Mouse (Mus musculus): ENCODE results near the gene Gm49661. TPM values are rescaled to one million over a fixed set of nuclear protein-coding genes. Genes with fewer than 3 reads are reported as not detected.

The Gm49661 gene
- polyA plus RNA-seq, 1 experiment from 2014 or later, result not detected

GRCm38 (mm10) chr8:84936041-84936961, 32.9 kb downstream of the Gm49661 start:
- Histone ChIP-seq H3K9ac (peak overlapping the region; percentile 89), H3K4me1 (peaks cover 33% of the 10 kb centered on the region), H3K27ac (peak overlapping the region; percentile 87), H3K36me3 (ENCODE audit: poor library complexity, severe bottlenecking) (0 out of 2 replicates have a peak, but pooled peaks cover 3% of the 10 kb centered on the region), H3K27me3 (peaks cover 14% of the 10 kb centered on the region; the same call in 1 of the 2 replicates), H3K4me2 (peak overlapping the region; percentile 80), H3K4me3 (peak overlapping the region; percentile 74), H3K9me3 (replicated peaks) (no peaks in the 10 kb centered on the region)
- peak; percentile 43 for ATAC-seq
- 14% methylated on average over 23 of the region's 23 CpGs for WGBS

GRCm38 (mm10) chr8:84935489-84935888, 33.7 kb downstream of the Gm49661 start:
- H3K4me1 ChIP-seq, result peaks cover 33% of the 10 kb centered on the region
- peak overlapping the region; percentile 89 for H3K9ac ChIP-seq
- 6% methylated on average over 14 of the region's 14 CpGs for WGBS
- H3K36me3 ChIP-seq (ENCODE audit: poor library complexity, severe bottlenecking), result peaks cover 6% of the 10 kb centered on the region
- peaks cover 17% of the 10 kb centered on the region for H3K27me3 ChIP-seq
- peak overlapping the region; percentile 74 for H3K4me3 ChIP-seq
- peak; percentile 13; the same call in 1 of the 2 replicates for ATAC-seq
- H3K4me2 ChIP-seq, result peak overlapping the region; percentile 80
- peak overlapping the region; percentile 87 for H3K27ac ChIP-seq
- no peaks in the 10 kb centered on the region for H3K9me3 ChIP-seq (replicated peaks)

- peaks cover 24% of the 10 kb centered on the region for H3K27me3 ChIP-seq
- peak overlapping the region; percentile 74 for H3K4me3 ChIP-seq
- ATAC-seq, result peak; percentile 57
- WGBS, result 1% methylated on average over 15 of the region's 15 CpGs
- H3K4me1 ChIP-seq, result peaks cover 33% of the 10 kb centered on the region
- no peaks in the 10 kb centered on the region for H3K9me3 ChIP-seq (replicated peaks)
- H3K27ac ChIP-seq, result peak overlapping the region; percentile 87; the same call in 1 of the 2 replicates
- H3K36me3 ChIP-seq (ENCODE audit: poor library complexity, severe bottlenecking), result peaks cover 13% of the 10 kb centered on the region
- peak overlapping the region; percentile 80 for H3K4me2 ChIP-seq
- H3K9ac ChIP-seq, result peak overlapping the region; percentile 89; the same call in 1 of the 2 replicates
Observed at GRCm38 (mm10) chr8:84934860-84935259, 34.4 kb downstream of the Gm49661 start.

GRCm38 (mm10) chr8:84933767-84934559, 35.3 kb downstream of the Gm49661 start:
- WGBS, result 86% methylated on average over 16 of the region's 16 CpGs
- Histone ChIP-seq H3K9me3 (replicated peaks) (no peaks in the 10 kb centered on the region), H3K9ac (no peak overlapping the region), H3K27ac (no peak overlapping the region), H3K4me3 (peak overlapping the region; percentile 74), H3K4me1 (peaks cover 41% of the 10 kb centered on the region), H3K4me2 (peak overlapping the region; percentile 80), H3K27me3 (peaks cover 30% of the 10 kb centered on the region), H3K36me3 (ENCODE audit: poor library complexity, severe bottlenecking) (peaks cover 13% of the 10 kb centered on the region)
- no peak for ATAC-seq

GRCm38 (mm10) chr8:84930582-84930981, 38.7 kb downstream of the Gm49661 start:
- Histone ChIP-seq H3K9ac (no peak overlapping the region), H3K4me3 (no peak overlapping the region), H3K27me3 (peaks cover 27% of the 10 kb centered on the region), H3K36me3 (ENCODE audit: poor library complexity, severe bottlenecking) (peaks cover 36% of the 10 kb centered on the region), H3K4me1 (peaks cover 36% of the 10 kb centered on the region), H3K9me3 (replicated peaks) (no peaks in the 10 kb centered on the region), H3K27ac (no peak overlapping the region), H3K4me2 (no peak overlapping the region)
- ATAC-seq, result no peak
- 91% methylated on average over 13 of the region's 13 CpGs for WGBS

- peaks cover 52% of the 10 kb centered on the region for H3K36me3 ChIP-seq (ENCODE audit: poor library complexity, severe bottlenecking)
- peaks cover 16% of the 10 kb centered on the region for H3K4me1 ChIP-seq
- H3K4me2 ChIP-seq, result peak overlapping the region; percentile 66
- H3K27me3 ChIP-seq, result peaks cover 21% of the 10 kb centered on the region
- peak overlapping the region; percentile 39 for H3K4me3 ChIP-seq
- 2% methylated on average over 44 of the region's 52 CpGs for WGBS
- H3K9me3 ChIP-seq (replicated peaks), result no peaks in the 10 kb centered on the region
- H3K27ac ChIP-seq, result no peak overlapping the region
- peak; percentile 79 for ATAC-seq
- H3K9ac ChIP-seq, result peak overlapping the region; percentile 54
Observed at GRCm38 (mm10) chr8:84928456-84929306, 40.6 kb downstream of the Gm49661 start.

GRCm38 (mm10) chr8:84927513-84927912, 41.7 kb downstream of the Gm49661 start:
- ATAC-seq, result no peak
- Histone ChIP-seq H3K36me3 (ENCODE audit: poor library complexity, severe bottlenecking) (peaks cover 59% of the 10 kb centered on the region), H3K4me3 (no peak overlapping the region), H3K9me3 (replicated peaks) (no peaks in the 10 kb centered on the region), H3K27me3 (peaks cover 21% of the 10 kb centered on the region), H3K9ac (no peak overlapping the region), H3K4me1 (peaks cover 15% of the 10 kb centered on the region), H3K27ac (no peak overlapping the region), H3K4me2 (no peak overlapping the region)
- WGBS, result 78% methylated on average over 1 of the region's 1 CpGs

GRCm38 (mm10) chr8:84925557-84925956, 43.7 kb downstream of the Gm49661 start:
- Histone ChIP-seq H3K27me3 (peaks cover 18% of the 10 kb centered on the region), H3K4me1 (peaks cover 15% of the 10 kb centered on the region), H3K27ac (no peak overlapping the region), H3K9me3 (replicated peaks) (no peaks in the 10 kb centered on the region), H3K36me3 (ENCODE audit: poor library complexity, severe bottlenecking) (peaks cover 72% of the 10 kb centered on the region), H3K4me2 (no peak overlapping the region), H3K9ac (no peak overlapping the region), H3K4me3 (no peak overlapping the region)
- no peak for ATAC-seq
- 80% methylated on average over 7 of the region's 7 CpGs for WGBS

- peaks cover 88% of the 10 kb centered on the region for H3K36me3 ChIP-seq (ENCODE audit: poor library complexity, severe bottlenecking)
- H3K27ac ChIP-seq, result no peak overlapping the region
Observed at GRCm38 (mm10) chr8:84921596-84921995, 47.6 kb downstream of the Gm49661 start.

GRCm38 (mm10) chr8:84918646-84919045, 50.6 kb downstream of the Gm49661 start:
- H3K9ac ChIP-seq, result no peak overlapping the region
- no peak overlapping the region for H3K4me2 ChIP-seq
- WGBS, result 90% methylated on average over 15 of the region's 15 CpGs
- no peaks in the 10 kb centered on the region for H3K9me3 ChIP-seq (replicated peaks)
- peaks cover 27% of the 10 kb centered on the region for H3K27me3 ChIP-seq
- ATAC-seq, result no peak
- peaks cover 92% of the 10 kb centered on the region for H3K36me3 ChIP-seq (ENCODE audit: poor library complexity, severe bottlenecking)
- H3K27ac ChIP-seq, result no peak overlapping the region
- no peak overlapping the region for H3K4me3 ChIP-seq
- no peaks in the 10 kb centered on the region for H3K4me1 ChIP-seq

More at GRCm38 (mm10) chr8:84921596-84921995, 47.6 kb downstream of the Gm49661 start:
- Histone ChIP-seq H3K4me3 (no peak overlapping the region), H3K4me1 (no peaks in the 10 kb centered on the region), H3K9me3 (replicated peaks) (no peaks in the 10 kb centered on the region), H3K9ac (no peak overlapping the region), H3K27me3 (0 out of 2 replicates have a peak, but pooled peaks cover 4% of the 10 kb centered on the region), H3K4me2 (no peak overlapping the region)
- no peak for ATAC-seq
- WGBS, result 94% methylated on average over 2 of the region's 2 CpGs

GRCm38 (mm10) chr8:84917781-84918180, 51.5 kb downstream of the Gm49661 start:
- no peak overlapping the region for H3K4me2 ChIP-seq
- H3K4me1 ChIP-seq, result peaks cover 7% of the 10 kb centered on the region
- no peak overlapping the region for H3K27ac ChIP-seq
- H3K4me3 ChIP-seq, result no peak overlapping the region
- H3K9ac ChIP-seq, result no peak overlapping the region
- WGBS, result 33% methylated on average over 20 of the region's 20 CpGs
- no peaks in the 10 kb centered on the region for H3K9me3 ChIP-seq (replicated peaks)
- peaks cover 93% of the 10 kb centered on the region for H3K36me3 ChIP-seq (ENCODE audit: poor library complexity, severe bottlenecking)
- H3K27me3 ChIP-seq, result peaks cover 34% of the 10 kb centered on the region
- no peak for ATAC-seq
